Mouse (Mus musculus) megakaryocyte-erythroid progenitor cell, adult 5-6 weeks (primary cell): Measurements from ENCODE around the gene Dab2ip. TPM values are rescaled to one million over a fixed set of nuclear protein-coding genes. Genes with fewer than 3 reads are reported as not detected.

Experiments
- ATAC-seq: replicated peaks from 2 replicates; pipeline ENCODE4 v1.8.0; 2016; ENCODE audit warnings: mild to moderate bottlenecking, inconsistent platforms; ENCODE audit not compliant: severe bottlenecking, poor library complexity, low FRiP score, low TSS enrichment
- total RNA-seq, 2 experiments: library from RNA; stranded (forward) in 1 of 2; stranded (reverse) in 1 of 2; fragments of 200-1000, 215-1000 nt in 1 of 2; fragments of >200 nt in 1 of 2; fragmentation: Nextera tagmentation in 1 of 2; gene quantifications; 2 replicates each; pipeline ENCODE4 v1.2.3; 2014 to 2017

Dab2ip gene
- total RNA-seq, 2 experiments from 2014 or later = 3.2 to 5.9 TPM

DNA sequence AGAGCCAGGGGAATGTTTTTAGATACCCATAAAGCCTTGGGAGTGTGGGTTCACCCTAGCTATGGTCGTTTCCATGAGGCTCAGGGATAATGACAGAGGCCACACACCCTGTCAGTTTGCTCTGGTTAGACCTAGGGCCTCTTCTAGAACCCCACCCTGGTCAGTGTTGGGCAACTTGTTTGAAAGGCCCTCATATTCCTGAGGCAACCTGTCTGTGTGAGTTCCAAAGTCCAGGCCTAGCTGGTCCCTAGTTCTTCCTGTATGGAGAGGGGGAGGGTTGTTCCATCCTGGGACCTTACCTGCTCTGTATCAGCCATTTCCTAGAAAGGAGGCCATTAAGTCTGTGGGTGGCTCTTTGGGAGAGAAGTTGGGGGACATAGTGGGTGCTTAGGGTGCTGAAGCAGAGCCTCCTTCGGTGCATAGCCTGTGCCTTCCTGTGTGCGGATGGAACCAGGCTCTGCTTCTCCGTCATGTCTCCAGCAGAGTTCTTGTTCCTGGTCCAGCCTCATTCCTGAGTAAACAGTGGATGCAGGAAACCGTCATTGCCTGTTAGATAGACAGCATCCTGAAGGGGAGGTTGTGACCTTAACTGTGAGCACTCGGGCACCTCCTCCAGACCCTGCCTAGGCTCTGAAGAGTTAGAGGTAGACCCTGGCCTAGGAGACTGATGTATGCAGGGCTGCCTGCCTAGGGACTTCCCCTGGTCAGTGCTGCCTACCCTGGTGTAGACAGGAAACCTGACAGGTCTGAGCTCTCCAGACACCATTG, 59.0 kb downstream of the Dab2ip start:
- no peak for ATAC-seq

DNA sequence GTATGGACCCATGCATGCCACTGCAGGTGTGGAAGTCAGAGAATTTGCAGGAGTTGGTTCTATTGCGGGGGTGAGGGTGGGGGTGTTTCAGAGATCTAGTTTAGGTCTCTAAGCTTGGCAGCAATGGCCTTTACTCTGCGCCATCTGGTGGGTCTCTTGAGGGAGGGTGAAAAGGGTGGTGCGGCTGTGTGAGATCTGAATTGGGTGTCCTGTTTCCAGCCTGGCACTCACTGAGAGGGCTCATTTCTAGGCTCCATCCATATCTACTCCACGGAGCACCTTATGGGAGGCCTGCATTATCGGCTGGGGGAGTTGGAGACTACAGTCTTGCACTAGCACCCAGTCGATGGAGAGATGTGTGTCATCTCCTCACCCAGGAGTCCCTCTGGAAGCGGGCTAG, 60.9 kb downstream of the Dab2ip start:
- no peak for ATAC-seq

DNA sequence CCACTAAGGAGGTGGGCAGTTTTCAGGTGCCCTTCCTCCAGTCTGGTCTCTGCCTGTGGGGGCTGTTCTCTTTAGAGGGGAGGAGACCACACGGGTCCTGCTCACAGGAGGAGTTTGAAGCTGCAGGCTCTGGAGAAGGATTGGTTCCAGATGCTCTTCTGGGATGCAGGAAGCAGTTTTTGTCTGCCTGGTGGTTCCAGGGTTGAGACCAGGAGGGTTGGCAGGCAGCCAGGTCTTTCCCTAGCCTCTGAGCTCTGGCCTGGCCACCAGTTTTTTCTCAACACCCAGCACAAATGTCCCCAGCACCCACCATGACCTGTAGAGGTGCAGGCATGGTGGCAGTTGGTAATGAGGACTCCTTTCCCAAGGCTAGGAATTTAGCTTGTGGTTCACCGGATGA, 61.5 kb downstream of the Dab2ip start:
- ATAC-seq = no peak

DNA sequence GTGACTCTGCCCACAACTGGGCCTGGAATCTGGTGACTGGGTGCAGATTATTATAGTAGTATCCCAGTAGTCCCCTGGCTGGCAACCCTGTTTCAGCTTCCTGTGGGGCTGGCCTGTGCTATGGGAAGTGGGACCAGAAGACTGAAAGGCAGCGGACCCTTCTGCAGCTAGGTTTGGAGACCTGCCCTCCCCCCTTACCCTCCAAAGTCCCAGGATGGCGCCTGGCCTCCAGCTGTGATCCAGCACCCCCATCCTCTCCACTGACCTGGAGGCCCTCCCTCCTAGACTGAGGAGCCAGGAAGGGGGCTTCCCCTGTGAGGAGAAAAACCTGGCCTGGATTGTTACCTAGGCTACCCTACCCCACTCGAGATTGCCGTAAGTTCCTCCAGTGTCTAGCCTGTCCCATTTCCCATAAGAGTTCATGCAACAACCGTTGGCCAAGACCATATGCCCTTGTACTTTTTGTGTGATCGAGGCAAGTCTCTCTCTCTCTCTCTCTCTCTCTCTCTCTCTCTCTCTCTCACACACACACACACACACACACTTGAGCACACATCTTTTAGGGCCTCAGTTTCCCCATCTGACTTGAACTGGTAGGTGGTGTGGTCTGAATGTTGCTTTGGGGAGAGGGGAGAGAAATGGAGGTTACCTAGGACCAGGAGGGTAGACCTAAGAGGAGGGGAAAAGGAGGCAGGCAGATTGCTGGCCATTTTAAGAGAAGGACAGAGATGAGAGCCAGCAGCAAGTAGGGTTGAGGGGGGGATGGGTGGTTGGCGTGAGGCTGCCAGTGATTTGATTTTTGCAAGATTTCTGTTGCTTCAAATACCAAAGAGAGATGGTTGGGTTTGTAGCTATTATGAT, 62.5 kb downstream of the Dab2ip start:
- ATAC-seq = no peak

DNA sequence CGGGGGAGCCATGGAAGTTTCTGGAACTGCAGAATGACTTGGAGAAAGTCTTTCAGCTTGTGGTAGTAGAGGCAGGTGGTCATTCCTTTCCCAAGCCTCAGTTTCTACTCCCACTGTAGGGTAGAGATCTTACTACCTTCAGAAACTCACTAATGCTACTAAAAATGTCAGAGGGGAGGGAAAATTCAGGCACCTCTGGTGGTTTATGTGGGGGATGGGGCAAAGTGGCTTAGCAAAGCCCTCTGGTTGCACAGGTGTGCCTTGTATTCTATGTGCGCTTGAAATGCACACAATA, 63.1 kb downstream of the Dab2ip start:
- ATAC-seq = no peak

DNA sequence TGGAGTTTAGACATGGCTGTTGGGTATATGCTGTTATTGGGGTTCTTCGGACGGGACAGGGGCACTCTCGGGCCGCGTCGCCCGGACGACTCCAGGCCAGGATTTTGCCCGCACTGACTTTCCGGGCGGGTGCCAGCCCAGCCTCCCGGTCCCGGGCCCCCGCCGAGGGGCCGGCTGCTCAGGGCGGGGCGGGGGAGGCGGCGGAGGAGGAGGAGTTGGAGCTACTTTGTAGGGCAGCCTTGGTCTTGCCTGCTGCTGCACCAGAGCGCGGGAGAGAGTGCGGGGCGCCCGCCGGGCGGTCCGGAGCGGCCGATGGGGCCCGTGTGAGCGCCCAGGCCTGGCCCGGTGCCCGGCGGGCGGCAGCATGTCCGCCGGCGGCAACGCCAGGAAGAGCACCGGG, 63.7 kb downstream of the Dab2ip start:
- ATAC-seq = no peak

DNA sequence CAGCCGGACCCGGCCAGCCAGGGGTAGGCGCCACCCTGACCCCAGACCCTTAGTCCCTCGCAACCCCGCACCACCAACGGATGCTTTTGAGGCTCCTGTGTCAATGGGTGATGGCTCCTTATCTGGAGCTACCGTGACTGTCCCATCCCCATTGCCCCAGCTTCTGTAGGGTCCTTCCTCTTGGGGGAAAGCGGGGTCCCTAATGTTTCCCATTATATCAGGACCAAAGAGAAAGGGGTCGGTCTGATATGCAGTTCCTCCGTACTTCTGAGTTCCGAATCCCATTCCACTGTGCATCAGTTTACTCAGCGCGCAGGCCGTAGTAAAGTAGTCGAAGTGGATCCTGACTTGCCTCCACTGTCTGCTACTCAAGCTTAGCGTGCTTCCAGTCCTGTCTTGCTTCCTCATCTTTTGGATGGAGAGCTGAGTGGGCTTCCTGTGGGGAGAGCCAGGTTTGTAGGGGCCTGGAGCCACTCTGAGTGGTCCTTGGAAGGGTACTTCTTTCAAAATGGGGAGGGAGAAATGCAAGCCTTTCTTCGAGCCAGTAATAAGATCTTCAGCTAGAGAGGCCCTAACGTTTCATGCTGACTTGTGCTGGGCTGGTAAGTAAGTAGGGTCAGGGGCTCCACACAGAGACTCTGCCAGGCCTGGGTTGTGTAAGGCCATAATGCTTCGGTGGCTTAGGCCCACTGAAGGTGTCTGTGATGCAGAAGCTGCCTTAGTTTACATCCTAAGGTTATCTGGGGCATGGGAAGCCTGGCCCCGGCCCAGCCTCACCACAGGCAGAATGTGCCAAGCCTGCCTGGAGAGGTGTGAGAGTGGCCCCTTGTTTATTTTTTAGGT, 64.4 kb downstream of the Dab2ip start:
- ATAC-seq = no peak

DNA sequence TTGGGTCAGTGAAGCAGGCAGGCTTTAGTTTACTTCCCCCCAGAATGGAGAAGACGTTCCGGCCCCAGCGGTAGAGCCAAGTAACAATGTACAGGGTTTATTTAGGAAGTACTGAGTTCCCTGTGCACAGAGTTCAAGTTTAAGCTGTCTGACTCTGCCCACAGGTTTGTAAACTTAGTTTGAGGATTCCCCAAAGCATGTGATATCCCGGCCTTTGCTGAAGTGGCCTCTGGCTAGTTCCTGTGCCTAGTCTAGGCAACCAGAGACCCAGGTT, 65.0 kb downstream of the Dab2ip start:
- no peak for ATAC-seq

DNA sequence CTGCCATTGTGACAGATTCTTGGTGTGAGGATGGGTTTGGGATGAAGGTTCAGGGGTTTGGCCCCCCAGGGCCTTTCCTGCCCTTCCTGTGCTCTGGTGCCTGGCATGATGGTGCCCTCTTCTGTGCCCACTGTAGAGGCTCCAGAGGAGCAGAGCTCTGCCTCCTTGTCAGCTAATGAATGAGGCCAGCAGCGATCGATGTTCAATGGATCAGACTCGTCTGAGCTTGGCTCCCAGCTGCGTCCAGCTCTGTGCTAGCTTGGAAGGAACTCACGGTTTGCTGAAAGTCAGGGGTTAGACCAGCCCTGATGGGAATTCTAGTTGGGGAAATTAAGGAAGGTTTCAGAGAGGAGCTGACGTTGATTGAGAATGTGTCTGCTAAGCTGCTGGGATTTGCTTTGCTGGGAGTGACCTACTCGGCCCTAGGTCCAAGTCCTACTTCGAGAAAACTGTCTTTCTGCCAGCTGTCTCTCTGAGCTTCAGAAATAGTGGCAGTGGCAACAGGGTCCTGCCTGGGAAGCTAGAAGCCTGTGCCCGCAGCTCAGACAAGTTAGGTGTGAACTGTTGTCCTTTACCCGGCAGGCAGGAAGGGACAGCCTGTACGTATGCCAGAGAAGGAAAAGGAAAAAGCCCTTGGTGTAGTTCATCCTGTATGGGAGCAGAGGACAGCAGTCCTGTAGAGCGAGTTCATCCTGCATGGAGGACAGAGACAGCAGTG, 65.5 kb downstream of the Dab2ip start:
- no peak for ATAC-seq

DNA sequence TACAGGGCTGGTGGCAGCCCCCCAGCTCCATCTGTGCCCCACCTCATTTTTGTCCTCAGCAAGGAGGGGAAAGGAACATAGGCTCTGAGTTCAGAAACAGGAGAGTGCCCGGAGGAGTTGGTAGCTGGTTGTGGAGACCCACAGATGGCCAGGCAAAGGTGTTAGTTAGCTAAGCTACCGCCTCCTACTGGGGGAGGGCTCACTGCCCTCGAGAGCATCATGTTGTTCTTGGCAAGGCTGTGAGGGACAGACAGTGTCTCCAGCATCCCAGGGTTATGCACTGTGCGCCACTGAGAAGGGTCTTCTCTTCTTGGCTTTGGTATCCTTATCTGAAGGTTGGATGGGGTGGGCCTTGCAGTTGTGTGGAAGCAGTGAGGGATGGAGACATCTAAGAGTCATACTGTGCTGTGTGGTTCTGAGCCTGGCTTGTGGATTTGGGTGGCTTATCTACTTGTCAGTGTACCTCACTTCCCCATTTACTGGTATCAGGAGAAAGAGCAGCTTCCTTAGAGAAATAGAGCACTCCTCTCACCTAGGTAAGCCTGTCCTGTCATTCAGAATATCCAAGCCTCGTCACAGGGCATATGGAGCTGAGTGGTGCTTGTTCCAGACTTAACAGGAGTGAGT, 66.4 kb downstream of the Dab2ip start:
- no peak for ATAC-seq

DNA sequence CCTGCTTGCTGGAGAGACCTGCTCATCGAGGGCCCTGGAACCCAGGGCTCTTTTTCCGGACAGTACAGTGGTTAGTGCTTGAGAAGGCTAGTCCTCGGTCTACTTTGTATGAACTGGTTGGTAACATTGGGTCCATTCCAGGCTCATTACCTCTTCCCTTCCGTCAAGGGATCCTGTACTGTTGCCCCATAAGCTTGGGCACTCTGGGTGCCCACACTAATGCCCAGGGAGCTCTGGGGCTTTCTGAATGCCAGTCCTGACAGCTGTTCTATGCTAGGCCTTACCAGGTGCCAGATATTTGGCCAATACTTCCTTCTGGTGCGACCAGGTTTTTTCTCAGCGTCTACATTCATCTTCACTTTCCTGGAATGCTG, 66.9 kb downstream of the Dab2ip start:
- ATAC-seq = no peak

DNA sequence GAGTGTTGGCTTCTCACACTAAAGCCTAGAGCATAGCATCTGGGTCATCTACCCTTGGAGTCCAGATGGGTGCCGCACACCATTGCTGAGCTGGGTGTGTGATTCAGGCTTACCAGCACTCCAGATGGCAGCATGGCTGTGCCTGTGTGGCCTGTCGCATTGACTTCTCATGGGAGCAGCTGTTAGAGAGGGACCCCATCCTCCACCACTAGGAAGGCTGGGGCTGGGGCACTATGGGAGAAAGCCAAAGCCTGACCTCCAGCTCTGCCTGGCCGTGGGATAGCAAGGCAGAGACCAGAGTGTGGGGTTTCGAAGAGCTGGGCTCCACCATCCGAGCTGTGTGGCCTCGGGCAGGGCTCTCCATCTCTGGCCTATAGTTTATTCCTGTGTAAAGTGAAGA, 67.5 kb downstream of the Dab2ip start:
- no peak for ATAC-seq

DNA sequence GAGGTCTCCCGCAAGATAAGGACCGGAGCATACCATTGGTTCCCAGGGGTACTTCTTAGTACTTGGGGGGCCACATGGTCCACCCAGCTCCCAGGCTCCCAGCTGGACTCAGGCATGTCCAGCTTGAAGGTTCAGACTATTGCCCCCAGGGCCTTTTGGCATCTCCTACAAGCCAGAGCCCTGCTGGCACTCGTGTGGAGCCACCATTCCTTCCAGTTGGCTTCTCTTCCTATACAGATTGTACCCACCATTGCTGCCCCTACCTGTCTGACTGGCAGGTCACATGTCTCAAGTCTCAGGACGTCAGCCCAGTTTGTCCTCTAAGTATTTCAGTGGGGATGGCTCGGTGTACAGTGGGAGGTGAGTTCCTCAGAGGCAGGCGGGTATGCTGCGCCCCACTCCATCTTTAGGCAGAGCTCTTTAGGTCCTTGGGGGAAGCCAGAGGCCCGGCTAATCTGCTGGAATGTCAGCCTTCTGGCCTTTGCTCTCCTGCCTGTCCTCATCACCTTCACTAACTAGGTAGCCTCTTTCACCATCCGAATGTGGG, 68.2 kb downstream of the Dab2ip start:
- no peak for ATAC-seq

DNA sequence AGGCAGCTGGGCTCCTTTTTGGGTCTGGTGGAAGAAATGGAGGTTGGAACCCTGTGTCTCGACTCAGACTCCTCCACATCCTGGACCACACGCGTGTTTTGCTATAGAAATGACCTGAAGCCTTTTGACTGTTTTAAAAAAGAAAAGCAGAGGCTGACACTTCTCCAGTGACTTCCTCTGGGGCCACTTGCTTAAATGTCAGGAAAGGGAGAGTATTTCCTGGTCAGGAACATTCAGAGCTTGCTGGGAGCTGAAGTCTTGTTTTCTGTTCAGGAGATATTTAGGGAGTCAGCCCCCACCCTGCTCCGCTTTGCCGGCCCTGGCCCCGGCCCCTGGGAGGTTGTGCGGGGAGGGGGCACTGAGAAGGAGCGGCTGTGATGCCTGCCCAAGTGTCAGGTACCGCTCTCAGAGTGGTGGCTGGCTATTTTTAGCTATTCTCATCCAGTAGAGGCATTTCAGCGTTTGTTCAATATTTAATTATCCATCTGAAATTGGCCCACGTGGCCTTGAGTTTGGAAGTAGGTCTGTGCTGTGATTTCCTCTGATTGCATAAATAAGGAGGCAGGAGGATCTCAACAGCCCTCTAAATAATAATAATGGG, 69.3 kb downstream of the Dab2ip start:
- no peak for ATAC-seq

DNA sequence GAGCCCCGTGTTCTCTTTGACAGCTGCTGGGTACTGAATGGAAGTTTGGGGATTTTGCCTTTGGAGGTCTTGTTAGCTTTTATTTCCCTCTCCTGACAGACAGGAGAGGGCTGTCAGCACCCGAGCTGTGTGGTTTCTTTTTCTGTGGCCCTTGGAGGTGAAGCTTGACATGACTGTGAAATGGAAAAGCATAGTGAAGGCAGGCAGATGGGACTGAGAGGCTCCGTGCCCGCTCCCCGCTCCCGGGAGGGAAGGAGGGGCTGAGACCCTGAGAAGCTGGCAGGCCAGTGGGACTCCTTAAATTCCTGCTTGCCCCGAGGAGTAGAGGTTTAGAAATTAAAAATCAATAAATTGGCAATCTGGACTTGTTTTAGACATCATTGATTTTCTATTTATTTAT, 70.0 kb downstream of the Dab2ip start:
- no peak for ATAC-seq

DNA sequence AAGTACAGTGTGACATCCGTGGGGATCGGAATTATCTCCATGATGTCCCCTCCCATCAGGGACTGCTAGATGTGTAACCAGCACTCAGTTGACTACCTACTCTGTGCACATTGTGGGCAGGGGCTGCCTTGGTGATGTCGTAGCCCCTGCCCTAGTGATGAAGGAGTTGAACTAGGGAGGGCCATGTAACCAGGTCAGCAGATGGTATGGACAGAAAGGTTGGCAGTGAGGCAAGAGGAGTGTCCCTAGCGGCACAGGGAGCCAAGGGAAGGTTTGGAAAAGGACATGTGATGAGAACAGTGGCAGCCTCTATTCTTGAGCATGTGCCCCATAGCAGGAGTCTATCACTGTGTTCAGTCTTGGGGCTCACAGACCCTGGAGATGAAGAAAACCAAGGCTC, 70.6 kb downstream of the Dab2ip start:
- no peak for ATAC-seq

DNA sequence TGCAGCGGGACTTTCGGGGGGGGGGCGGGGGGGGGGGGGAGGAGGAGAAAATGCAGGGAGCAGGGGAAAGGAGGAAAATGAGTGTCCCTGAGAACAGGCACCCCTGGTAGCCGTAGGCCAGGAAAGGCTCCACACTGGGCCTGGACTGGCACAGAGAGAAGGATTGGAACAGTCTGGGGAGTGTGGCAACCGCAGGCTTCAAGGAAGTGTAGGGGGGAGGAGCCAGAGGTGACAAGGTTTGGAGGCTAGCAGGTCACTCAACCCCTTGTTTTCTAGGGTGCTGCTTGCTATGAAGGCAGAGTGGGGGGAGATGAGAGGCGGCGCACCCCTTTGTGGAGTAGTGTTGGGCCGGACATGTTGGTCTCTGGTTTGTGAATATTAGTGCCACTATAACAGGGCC, 71.1 kb downstream of the Dab2ip start:
- no peak for ATAC-seq

DNA sequence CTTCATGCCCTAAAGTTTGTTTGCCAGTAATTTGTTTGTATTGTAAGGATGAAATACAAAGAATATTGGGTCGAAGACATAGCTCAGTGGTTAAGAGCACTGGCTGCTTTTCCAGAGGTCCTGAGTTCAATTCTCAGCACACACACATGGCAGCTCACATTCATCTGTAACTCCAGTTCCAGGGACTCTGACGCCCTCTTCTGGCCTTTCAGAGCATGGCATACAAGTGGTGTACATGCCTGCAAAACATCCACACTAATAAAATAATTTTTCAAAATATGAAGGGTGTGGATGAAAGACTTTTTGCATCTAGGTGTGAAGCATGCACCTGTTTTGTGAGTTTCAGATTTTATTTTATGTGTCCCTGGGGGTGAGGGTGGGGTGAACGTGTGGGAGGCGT, 75.3 kb downstream of the Dab2ip start:
- ATAC-seq = no peak

DNA sequence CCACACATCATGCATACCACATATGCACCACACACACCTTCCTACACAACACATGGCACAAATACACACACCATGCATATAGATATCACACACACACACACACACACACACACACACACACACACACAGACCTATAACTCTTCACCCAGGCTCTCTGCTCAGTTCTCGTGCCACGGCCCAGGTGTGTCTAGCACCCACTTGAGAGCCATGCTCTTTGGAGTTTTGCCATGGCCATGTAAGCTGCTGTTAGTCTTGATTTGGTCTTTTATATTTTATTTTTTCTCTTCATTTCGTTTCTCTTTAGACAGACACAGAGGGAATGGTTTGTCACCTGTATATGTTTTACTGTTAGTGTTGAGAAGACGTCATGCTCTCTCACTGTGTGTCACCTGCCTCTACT, 76.9 kb downstream of the Dab2ip start:
- ATAC-seq = no peak
